Mouse (Mus musculus) spleen, adult 18-20 months (tissue): ENCODE results near the gene Olfr191.
"Not testable (repeated sequence)": the region's sequence is repeated elsewhere in the genome, so short reads cannot be mapped to it uniquely, and the experiment has no call there.

Experiments
- DNase-seq, 2 experiments: peaks; one replicate each; pipeline ENCODE4 v3.0.0; 2022; ENCODE audit warnings: mixed read lengths in 2 of 2

Gene Olfr191

GRCm38 (mm10) chr16:59089722-59090121 is at the start of gene Olfr191:
Olfr191 (minus strand) TSS chr16:59089822.
- not testable (repeated sequence) for DNase-seq

- DNase-seq, result no peak
Observed at GRCm38 (mm10) chr16:59130740-59131139, 41.1 kb upstream of the Olfr191 start.

GRCm38 (mm10) chr16:59120969-59121368 is 31.3 kb upstream of the Olfr191 start, which contains the start of gene Olfr194:
Olfr194 (minus strand) TSS chr16:59121069.
- DNase-seq, result no peak

GRCm38 (mm10) chr16:59111781-59112180 is 22.2 kb upstream of the Olfr191 start, which contains the start of gene Olfr193:
Olfr193 (minus strand) TSS chr16:59111881.
- DNase-seq, result no peak

GRCm38 (mm10) chr16:59108522-59108921 is 18.9 kb upstream of the Olfr191 start:
- DNase-seq, result not testable (repeated sequence)

GRCm38 (mm10) chr16:59105312-59105711 is 15.7 kb upstream of the Olfr191 start:
- DNase-seq, result no peak

- DNase-seq, result not testable (repeated sequence)
Observed at GRCm38 (mm10) chr16:59081113-59081512, 8.5 kb downstream of the Olfr191 start.

- no peak for DNase-seq
Observed at GRCm38 (mm10) chr16:59077905-59078304, 11.7 kb downstream of the Olfr191 start, which contains the start of gene Olfr190. Olfr190 (minus strand) TSS chr16:59078005.

GRCm38 (mm10) chr16:59073520-59073919 is 16.1 kb downstream of the Olfr191 start:
- DNase-seq, result no peak

- no peak for DNase-seq
Observed at GRCm38 (mm10) chr16:59071755-59072154, 17.9 kb downstream of the Olfr191 start.

- DNase-seq, result not testable (repeated sequence)
Observed at GRCm38 (mm10) chr16:59062411-59062810, 27.2 kb downstream of the Olfr191 start.

- DNase-seq, result not testable (repeated sequence)
Observed at GRCm38 (mm10) chr16:59049286-59049685, 40.3 kb downstream of the Olfr191 start.

- DNase-seq, result no peak
Observed at GRCm38 (mm10) chr16:59048860-59049259, 40.8 kb downstream of the Olfr191 start.

GRCm38 (mm10) chr16:59047579-59047978 is 42.0 kb downstream of the Olfr191 start:
- DNase-seq, result no peak

GRCm38 (mm10) chr16:59045835-59046234 is 43.8 kb downstream of the Olfr191 start:
- no peak for DNase-seq

GRCm38 (mm10) chr16:59039710-59040109 is 49.9 kb downstream of the Olfr191 start, which contains the start of gene Olfr187:
Olfr187 (minus strand) TSS chr16:59039767.
- DNase-seq, result no peak
